Mouse (Mus musculus): Measurements from ENCODE around the gene Cuedc1. TPM values are rescaled to one million over a fixed set of nuclear protein-coding genes. Genes with fewer than 3 reads are reported as not detected.

Cuedc1 gene
- total and polyA plus RNA-seq, 2 experiments from 2014 or later: 37.5 to 38.8 TPM

- no peaks in the 10 kb centered on the region for H3K27me3 ChIP-seq (ENCODE audit: insufficient read depth, low read length)
- H3K4me1 ChIP-seq (ENCODE audit: insufficient read depth, low read length): peaks cover 10% of the 10 kb centered on the region
- no peaks in the 10 kb centered on the region for H3K36me3 ChIP-seq (ENCODE audit: insufficient read depth, low read length)
- 26% methylated on average over 4 of the region's 4 CpGs for WGBS
- peak overlapping the region; percentile 85 for H3K4me2 ChIP-seq (ENCODE audit: low read depth, low read length, poor library complexity, severe bottlenecking)
- TF ChIP-seq CTCF (IDR thresholded peaks at IDR 0.05): no peak
- no peak for ATAC-seq (ENCODE audit: low FRiP score)
- no peaks in the 10 kb centered on the region for H3K9me3 ChIP-seq (ENCODE audit: low read length)
- H3K27ac ChIP-seq (ENCODE audit: low read depth, low read length): no peak overlapping the region; the same call in 1 of the 2 replicates
- peak overlapping the region; percentile 87 for H3K4me3 ChIP-seq (ENCODE audit: low read depth, low read length)
- DNase-seq (ENCODE audit: low spot score): no peak
- H3K9ac ChIP-seq (replicated peaks; ENCODE audit: low read length, poor library complexity, severe bottlenecking): no peak overlapping the region
These were observed 2.3 kb downstream of the Cuedc1 start for GRCm38 (mm10) chr11:88100170-88100569.

- Histone ChIP-seq H3K9ac (replicated peaks; ENCODE audit: low read length, poor library complexity, severe bottlenecking) (no peak overlapping the region), H3K9me3 (ENCODE audit: low read length) (no peaks in the 10 kb centered on the region), H3K4me2 (ENCODE audit: low read depth, low read length, poor library complexity, severe bottlenecking) (no peak overlapping the region), H3K4me3 (ENCODE audit: low read depth, low read length) (no peak overlapping the region), H3K4me1 (ENCODE audit: insufficient read depth, low read length) (peaks cover 10% of the 10 kb centered on the region), H3K36me3 (ENCODE audit: insufficient read depth, low read length) (no peaks in the 10 kb centered on the region), H3K27ac (ENCODE audit: low read depth, low read length) (no peak overlapping the region), H3K27me3 (ENCODE audit: insufficient read depth, low read length) (no peaks in the 10 kb centered on the region)
- WGBS: 93% methylated on average over 19 of the region's 19 CpGs
- no peak for DNase-seq (ENCODE audit: low spot score)
- ATAC-seq (ENCODE audit: low FRiP score): no peak
- no peak for TF ChIP-seq CTCF (IDR thresholded peaks at IDR 0.05)
These were observed 5.5 kb downstream of the Cuedc1 start for GRCm38 (mm10) chr11:88103214-88103941.

- Histone ChIP-seq H3K4me2 (ENCODE audit: low read depth, low read length, poor library complexity, severe bottlenecking) (no peak overlapping the region), H3K4me1 (ENCODE audit: insufficient read depth, low read length) (peaks cover 3% of the 10 kb centered on the region; the same call in 1 of the 2 replicates), H3K9me3 (ENCODE audit: low read length) (no peaks in the 10 kb centered on the region), H3K4me3 (ENCODE audit: low read depth, low read length) (no peak overlapping the region), H3K9ac (replicated peaks; ENCODE audit: low read length, poor library complexity, severe bottlenecking) (no peak overlapping the region), H3K27me3 (ENCODE audit: insufficient read depth, low read length) (no peaks in the 10 kb centered on the region), H3K27ac (ENCODE audit: low read depth, low read length) (no peak overlapping the region), H3K36me3 (ENCODE audit: insufficient read depth, low read length) (no peaks in the 10 kb centered on the region)
- TF ChIP-seq CTCF (IDR thresholded peaks at IDR 0.05): no peak
- ATAC-seq (ENCODE audit: low FRiP score) (no peak), DNase-seq (ENCODE audit: low spot score) (no peak)
- 79% methylated on average over 6 of the region's 6 CpGs for WGBS
These were observed 7.8 kb downstream of the Cuedc1 start for GRCm38 (mm10) chr11:88105494-88106291.

- no peak overlapping the region for H3K4me2 ChIP-seq (ENCODE audit: low read depth, low read length, poor library complexity, severe bottlenecking)
- no peak for ATAC-seq (ENCODE audit: low FRiP score)
- TF ChIP-seq CTCF (IDR thresholded peaks at IDR 0.05): no peak
These were observed 8.4 kb downstream of the Cuedc1 start for GRCm38 (mm10) chr11:88106292-88106554.

GRCm38 (mm10) chr11:88107365-88107764 is 9.5 kb downstream of the Cuedc1 start:
- WGBS: 81% methylated on average over 4 of the region's 4 CpGs
- Histone ChIP-seq H3K9ac (replicated peaks; ENCODE audit: low read length, poor library complexity, severe bottlenecking) (no peak overlapping the region), H3K27me3 (ENCODE audit: insufficient read depth, low read length) (no peaks in the 10 kb centered on the region), H3K4me3 (ENCODE audit: low read depth, low read length) (no peak overlapping the region), H3K9me3 (ENCODE audit: low read length) (no peaks in the 10 kb centered on the region), H3K36me3 (ENCODE audit: insufficient read depth, low read length) (no peaks in the 10 kb centered on the region), H3K4me2 (ENCODE audit: low read depth, low read length, poor library complexity, severe bottlenecking) (no peak overlapping the region), H3K27ac (ENCODE audit: low read depth, low read length) (no peak overlapping the region), H3K4me1 (ENCODE audit: insufficient read depth, low read length) (no peaks in the 10 kb centered on the region)
- DNase-seq (ENCODE audit: low spot score) (no peak), ATAC-seq (ENCODE audit: low FRiP score) (no peak)
- no peak for TF ChIP-seq CTCF (IDR thresholded peaks at IDR 0.05)

More at GRCm38 (mm10) chr11:88106292-88106554, 8.4 kb downstream of the Cuedc1 start:
- Histone ChIP-seq H3K36me3 (ENCODE audit: insufficient read depth, low read length) (no peaks in the 10 kb centered on the region), H3K27me3 (ENCODE audit: insufficient read depth, low read length) (no peaks in the 10 kb centered on the region), H3K9ac (replicated peaks; ENCODE audit: low read length, poor library complexity, severe bottlenecking) (no peak overlapping the region), H3K9me3 (ENCODE audit: low read length) (no peaks in the 10 kb centered on the region), H3K27ac (ENCODE audit: low read depth, low read length) (no peak overlapping the region), H3K4me3 (ENCODE audit: low read depth, low read length) (no peak overlapping the region), H3K4me1 (ENCODE audit: insufficient read depth, low read length) (no peaks in the 10 kb centered on the region)
- DNase-seq (ENCODE audit: low spot score): no peak
- WGBS: 72% methylated on average over 8 of the region's 8 CpGs

- no peak for ATAC-seq (ENCODE audit: low FRiP score)
- peaks cover 6% of the 10 kb centered on the region; the same call in 1 of the 2 replicates for H3K4me1 ChIP-seq (ENCODE audit: insufficient read depth, low read length)
- H3K36me3 ChIP-seq (ENCODE audit: insufficient read depth, low read length): no peaks in the 10 kb centered on the region
- no peaks in the 10 kb centered on the region for H3K9me3 ChIP-seq (ENCODE audit: low read length)
- WGBS: 67% methylated on average over 8 of the region's 9 CpGs
- H3K27me3 ChIP-seq (ENCODE audit: insufficient read depth, low read length): no peaks in the 10 kb centered on the region
- no peak overlapping the region for H3K9ac ChIP-seq (replicated peaks; ENCODE audit: low read length, poor library complexity, severe bottlenecking)
- DNase-seq (ENCODE audit: low spot score): no peak
- TF ChIP-seq CTCF (IDR thresholded peaks at IDR 0.05): no peak
- H3K4me3 ChIP-seq (ENCODE audit: low read depth, low read length): no peak overlapping the region
- H3K27ac ChIP-seq (ENCODE audit: low read depth, low read length): no peak overlapping the region
- no peak overlapping the region for H3K4me2 ChIP-seq (ENCODE audit: low read depth, low read length, poor library complexity, severe bottlenecking)
These were observed 12.3 kb downstream of the Cuedc1 start for GRCm38 (mm10) chr11:88110031-88110594.

Measured in midbrain, postnatal 0 days (tissue).